Mouse (Mus musculus): ENCODE measurements around the gene Zfp628. TPM values are rescaled to one million over a fixed set of nuclear protein-coding genes. Genes with fewer than 3 reads are reported as not detected.
A peak's percentile ranks its signal among the peaks of the same experiment; 100 is the strongest.

The Zfp628 gene
- polyA plus RNA-seq, 1 experiment from 2014 or later, result 4.0 TPM

DNA sequence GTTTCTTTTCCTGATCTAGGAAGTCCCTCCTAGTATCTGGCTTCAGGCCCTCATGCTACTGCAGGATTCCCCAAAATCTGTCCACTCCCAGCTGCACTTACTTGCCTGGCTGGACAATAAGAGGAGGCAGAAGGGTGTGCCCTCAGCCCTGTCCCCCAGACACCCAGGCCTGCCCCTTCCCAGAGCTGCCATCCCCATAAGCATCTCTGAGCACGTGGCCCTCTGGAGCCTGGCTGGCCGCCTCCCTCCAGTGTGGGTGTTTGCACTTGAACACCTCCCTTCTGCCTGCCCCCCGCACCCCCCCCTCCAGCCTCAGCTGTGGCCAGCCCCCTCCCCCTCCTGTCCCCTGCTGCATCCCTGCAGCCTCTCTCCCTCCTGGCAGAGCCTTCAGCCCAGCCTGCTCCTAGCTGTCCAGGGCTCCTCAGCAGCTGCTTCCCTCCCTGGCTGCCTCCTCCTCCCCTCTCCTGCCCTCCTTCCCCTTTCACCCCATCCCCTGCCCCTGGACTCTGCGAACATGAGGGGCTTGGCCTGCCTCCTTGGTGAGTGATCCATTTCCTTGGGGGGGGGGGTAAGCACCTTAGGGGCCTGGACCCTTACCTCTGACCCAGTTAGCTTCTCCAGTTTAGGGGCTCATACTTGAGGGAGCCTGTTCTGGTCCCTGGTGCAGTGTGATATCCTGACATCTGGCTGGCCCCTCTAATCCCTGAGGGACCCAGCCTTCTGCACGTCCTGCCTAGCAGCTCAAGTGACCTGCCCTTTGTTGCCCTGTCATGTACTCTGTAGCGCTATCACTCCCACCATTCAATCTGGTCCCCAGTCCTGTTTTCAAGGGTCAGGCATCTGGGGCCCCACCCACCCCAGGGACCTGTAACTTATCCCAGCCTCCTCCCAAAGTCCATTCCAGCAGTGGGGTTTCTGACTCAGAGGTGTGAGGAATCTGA lies 10.7 kb downstream of the Zfp628 start, which contains the start of gene Ssc5d:
TSS of gene Ssc5d (plus strand) at position 345 of the 941 bp plus-strand sequence.
- Histone ChIP-seq H3K9ac (ENCODE audit: low read length) (peak within 1 kb of the TSS; percentile 22; the same call in 1 of the 2 replicates), H3K4me1 (replicated peaks; ENCODE audit: control insufficient read depth, insufficient read depth, low read length) (peaks cover 53% of the 10 kb centered on the region), H3K4me2 (ENCODE audit: low read length) (peak within 1 kb of the TSS; percentile 72), H3K4me3 (ENCODE audit: low read depth, low read length) (no peak within 1 kb of the TSS), H3K9me3 (ENCODE audit: control insufficient read depth, low read length) (no peaks in the 10 kb centered on the region), H3K36me3 (ENCODE audit: control insufficient read depth, insufficient read depth, low read length) (peaks cover 4% of the 10 kb centered on the region), H3K27me3 (replicated peaks; ENCODE audit: control insufficient read depth, insufficient read depth, low read length) (no peaks in the 10 kb centered on the region), H3K27ac (ENCODE audit: low read depth) (peak within 1 kb of the TSS; percentile 95)
- peak; percentile 69 for DNase-seq (ENCODE audit: low spot score)
- peak; percentile 25 for ATAC-seq (replicated peaks; ENCODE audit: low FRiP score, low TSS enrichment, low read depth)
- WGBS, result 13% methylated on average over 6 of the region's 6 CpGs

DNA sequence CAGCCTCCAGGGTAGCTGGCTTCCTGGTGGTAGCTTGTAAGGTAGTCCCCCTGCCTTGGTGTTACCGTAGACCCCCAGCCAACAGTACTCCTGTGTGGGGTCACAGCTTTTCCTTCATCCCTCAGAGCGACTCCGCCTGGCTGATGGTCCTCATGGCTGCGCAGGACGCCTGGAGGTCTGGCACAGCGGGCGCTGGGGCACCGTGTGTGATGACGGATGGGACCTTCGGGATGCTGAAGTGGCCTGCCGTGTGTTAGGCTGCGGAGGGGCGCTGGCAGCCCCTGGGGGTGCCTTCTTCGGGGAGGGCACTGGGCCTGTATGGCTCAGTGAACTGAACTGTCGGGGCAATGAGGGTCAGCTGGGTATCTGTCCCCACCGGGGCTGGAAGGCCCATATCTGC lies 11.8 kb downstream of the Zfp628 start:
- ATAC-seq (replicated peaks; ENCODE audit: low FRiP score, low TSS enrichment, low read depth), result no peak
- Histone ChIP-seq H3K27me3 (replicated peaks; ENCODE audit: control insufficient read depth, insufficient read depth, low read length) (no peaks in the 10 kb centered on the region), H3K4me1 (replicated peaks; ENCODE audit: control insufficient read depth, insufficient read depth, low read length) (peaks cover 50% of the 10 kb centered on the region), H3K4me2 (ENCODE audit: low read length) (no peak overlapping the region), H3K36me3 (ENCODE audit: control insufficient read depth, insufficient read depth, low read length) (no peaks in the 10 kb centered on the region), H3K9ac (ENCODE audit: low read length) (no peak overlapping the region), H3K27ac (ENCODE audit: low read depth) (peak overlapping the region; percentile 95; the same call in 1 of the 2 replicates), H3K4me3 (ENCODE audit: low read depth, low read length) (no peak overlapping the region), H3K9me3 (ENCODE audit: control insufficient read depth, low read length) (no peaks in the 10 kb centered on the region)
- 70% methylated on average over 16 of the region's 16 CpGs for WGBS
- DNase-seq (ENCODE audit: low spot score), result no peak

DNA sequence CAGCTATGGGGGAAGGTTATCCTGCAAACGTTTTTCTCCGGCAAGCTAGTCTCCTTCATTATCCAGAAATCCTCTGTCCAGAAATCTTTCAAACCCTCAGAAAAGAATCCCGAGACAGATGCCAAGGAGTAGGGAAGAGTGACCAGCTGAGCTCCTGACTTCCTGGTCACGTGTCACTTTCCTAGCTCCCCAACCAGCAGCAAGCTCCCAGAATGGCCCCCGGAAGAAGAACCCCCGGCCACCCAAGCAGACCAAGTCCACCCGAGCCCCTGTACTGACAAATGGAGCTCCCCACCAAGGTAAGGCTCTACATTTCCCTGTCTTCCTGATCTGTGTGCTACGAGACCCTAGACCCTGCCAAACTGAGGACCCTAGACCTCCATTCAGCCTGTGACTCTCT lies 12.7 kb downstream of the Zfp628 start:
- peak overlapping the region; percentile 7; the same call in 1 of the 2 replicates for H3K9ac ChIP-seq (ENCODE audit: low read length)
- ATAC-seq (replicated peaks; ENCODE audit: low FRiP score, low TSS enrichment, low read depth) (no peak), DNase-seq (ENCODE audit: low spot score) (no peak)
- no peaks in the 10 kb centered on the region for H3K36me3 ChIP-seq (ENCODE audit: control insufficient read depth, insufficient read depth, low read length)
- WGBS, result 45% methylated on average over 8 of the region's 8 CpGs
- H3K4me3 ChIP-seq (ENCODE audit: low read depth, low read length), result no peak overlapping the region
- H3K27ac ChIP-seq (ENCODE audit: low read depth), result no peak overlapping the region; the same call in 1 of the 2 replicates
- H3K9me3 ChIP-seq (ENCODE audit: control insufficient read depth, low read length), result no peaks in the 10 kb centered on the region
- H3K4me1 ChIP-seq (replicated peaks; ENCODE audit: control insufficient read depth, insufficient read depth, low read length), result peaks cover 46% of the 10 kb centered on the region
- no peak overlapping the region for H3K4me2 ChIP-seq (ENCODE audit: low read length)
- H3K27me3 ChIP-seq (replicated peaks; ENCODE audit: control insufficient read depth, insufficient read depth, low read length), result no peaks in the 10 kb centered on the region

DNA sequence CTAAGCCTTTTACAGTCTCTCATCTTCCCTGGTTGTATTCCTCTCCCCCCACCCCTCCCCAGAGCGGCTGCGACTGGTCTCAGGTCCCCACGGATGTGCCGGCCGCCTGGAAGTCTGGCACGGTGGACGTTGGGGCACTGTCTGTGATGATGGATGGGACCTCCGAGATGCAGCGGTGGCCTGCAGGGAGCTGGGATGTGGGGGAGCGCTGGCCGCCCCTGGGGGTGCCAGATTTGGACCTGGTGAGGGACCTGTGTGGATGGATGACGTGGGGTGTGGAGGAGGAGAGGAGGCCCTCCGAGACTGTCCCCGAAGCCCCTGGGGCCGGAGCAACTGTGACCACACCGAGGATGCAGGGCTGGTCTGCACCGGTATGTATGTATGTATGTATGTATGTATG lies 13.3 kb downstream of the Zfp628 start:
- 54% methylated on average over 17 of the region's 17 CpGs for WGBS
- no peak overlapping the region; the same call in 1 of the 2 replicates for H3K4me2 ChIP-seq (ENCODE audit: low read length)
- peaks cover 40% of the 10 kb centered on the region for H3K4me1 ChIP-seq (replicated peaks; ENCODE audit: control insufficient read depth, insufficient read depth, low read length)
- H3K27me3 ChIP-seq (replicated peaks; ENCODE audit: control insufficient read depth, insufficient read depth, low read length), result no peaks in the 10 kb centered on the region
- no peaks in the 10 kb centered on the region for H3K9me3 ChIP-seq (ENCODE audit: control insufficient read depth, low read length)
- DNase-seq (ENCODE audit: low spot score) (no peak), ATAC-seq (replicated peaks; ENCODE audit: low FRiP score, low TSS enrichment, low read depth) (no peak)
- no peak overlapping the region; the same call in 1 of the 2 replicates for H3K27ac ChIP-seq (ENCODE audit: low read depth)
- H3K4me3 ChIP-seq (ENCODE audit: low read depth, low read length), result no peak overlapping the region
- no peaks in the 10 kb centered on the region for H3K36me3 ChIP-seq (ENCODE audit: control insufficient read depth, insufficient read depth, low read length)
- no peak overlapping the region for H3K9ac ChIP-seq (ENCODE audit: low read length)

DNA sequence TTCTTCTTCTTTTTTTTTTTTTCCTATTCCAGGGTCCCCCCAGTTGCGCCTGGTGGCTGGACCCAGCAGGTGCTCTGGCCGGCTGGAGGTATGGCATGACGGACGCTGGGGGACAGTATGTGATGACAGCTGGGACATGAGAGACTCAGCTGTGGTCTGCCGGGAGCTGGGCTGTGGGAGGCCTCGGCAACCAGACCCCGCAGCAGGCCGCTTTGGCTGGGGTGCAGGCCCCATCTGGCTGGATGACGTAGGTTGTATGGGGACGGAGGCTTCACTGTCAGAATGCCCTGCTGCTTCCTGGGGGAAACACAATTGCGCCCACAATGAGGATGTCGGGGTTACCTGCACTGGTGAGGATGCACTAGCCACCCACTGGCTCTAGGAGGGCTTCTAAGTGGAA lies 18.1 kb downstream of the Zfp628 start:
- Histone ChIP-seq H3K36me3 (ENCODE audit: control insufficient read depth, insufficient read depth, low read length) (no peaks in the 10 kb centered on the region), H3K27ac (ENCODE audit: low read depth) (no peak overlapping the region), H3K27me3 (replicated peaks; ENCODE audit: control insufficient read depth, insufficient read depth, low read length) (no peaks in the 10 kb centered on the region), H3K9me3 (ENCODE audit: control insufficient read depth, low read length) (0 out of 2 replicates have a peak, but pooled peaks cover 4% of the 10 kb centered on the region), H3K9ac (ENCODE audit: low read length) (no peak overlapping the region), H3K4me1 (replicated peaks; ENCODE audit: control insufficient read depth, insufficient read depth, low read length) (no peaks in the 10 kb centered on the region), H3K4me2 (ENCODE audit: low read length) (no peak overlapping the region), H3K4me3 (ENCODE audit: low read depth, low read length) (no peak overlapping the region)
- DNase-seq (ENCODE audit: low spot score), result no peak
- 77% methylated on average over 12 of the region's 12 CpGs for WGBS
- no peak for ATAC-seq (replicated peaks; ENCODE audit: low FRiP score, low TSS enrichment, low read depth)

DNA sequence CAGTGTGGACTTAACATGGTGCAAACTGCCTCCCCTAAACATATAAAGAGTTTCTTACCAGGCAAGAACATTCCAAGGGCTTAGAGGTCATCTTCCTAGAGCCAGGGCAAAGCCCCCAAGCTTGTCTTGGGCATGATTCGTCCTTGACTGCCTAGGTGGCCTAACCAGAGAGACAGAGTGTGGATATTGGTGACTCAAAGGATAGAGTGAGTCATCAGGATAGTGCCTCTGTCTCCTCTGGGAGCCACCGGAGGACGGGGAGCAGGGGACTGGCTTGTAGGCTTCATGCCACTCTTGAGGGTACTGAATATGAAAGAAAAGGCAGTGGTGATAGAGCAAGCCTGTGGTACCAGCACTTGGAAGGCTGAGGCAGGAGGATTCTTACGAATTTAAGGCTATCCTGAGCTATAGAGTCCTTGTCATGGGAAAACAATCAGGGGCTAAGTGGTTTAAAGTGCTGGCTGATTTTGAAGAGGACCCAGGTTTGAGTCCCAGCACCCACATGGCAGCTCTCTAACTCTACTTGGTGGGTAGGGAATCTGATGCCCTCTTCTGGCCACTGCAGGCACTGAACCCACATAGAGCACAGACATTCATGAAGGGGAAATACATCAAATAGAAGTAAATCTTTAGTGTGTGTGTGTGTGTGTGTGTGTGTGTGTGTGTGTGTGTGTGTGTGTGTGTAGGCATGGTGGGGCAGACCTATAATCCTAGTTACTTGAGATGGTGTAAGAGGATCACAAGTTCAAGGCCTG lies 19.3 kb downstream of the Zfp628 start:
- Histone ChIP-seq H3K4me3 (ENCODE audit: low read depth, low read length) (no peak overlapping the region), H3K36me3 (ENCODE audit: control insufficient read depth, insufficient read depth, low read length) (no peaks in the 10 kb centered on the region), H3K9ac (ENCODE audit: low read length) (no peak overlapping the region), H3K27me3 (replicated peaks; ENCODE audit: control insufficient read depth, insufficient read depth, low read length) (no peaks in the 10 kb centered on the region), H3K9me3 (ENCODE audit: control insufficient read depth, low read length) (0 out of 2 replicates have a peak, but pooled peaks cover 4% of the 10 kb centered on the region), H3K4me1 (replicated peaks; ENCODE audit: control insufficient read depth, insufficient read depth, low read length) (no peaks in the 10 kb centered on the region), H3K27ac (ENCODE audit: low read depth) (no peak overlapping the region), H3K4me2 (ENCODE audit: low read length) (no peak overlapping the region)
- ATAC-seq (replicated peaks; ENCODE audit: low FRiP score, low TSS enrichment, low read depth), result no peak
- 78% methylated on average over 4 of the region's 4 CpGs for WGBS
- no peak for DNase-seq (ENCODE audit: low spot score)

DNA sequence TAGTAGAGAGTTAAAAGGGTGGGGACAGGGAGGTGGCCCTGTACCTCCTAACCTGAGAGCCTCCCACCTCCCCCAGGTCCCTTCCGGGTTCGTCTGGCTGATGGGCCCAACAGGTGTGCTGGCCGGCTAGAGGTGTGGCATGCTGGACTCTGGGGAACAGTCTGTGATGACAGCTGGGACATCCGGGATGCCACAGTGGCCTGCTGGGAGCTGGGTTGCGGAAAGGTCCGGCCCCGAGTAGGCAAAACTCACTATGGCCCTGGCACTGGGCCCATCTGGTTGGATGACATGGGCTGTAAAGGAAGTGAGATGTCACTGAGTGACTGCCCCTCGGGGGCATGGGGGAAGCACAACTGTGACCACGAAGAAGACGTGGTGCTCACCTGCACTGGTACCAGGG lies 21.8 kb downstream of the Zfp628 start:
- Histone ChIP-seq H3K4me3 (ENCODE audit: low read depth, low read length) (no peak overlapping the region), H3K9me3 (ENCODE audit: control insufficient read depth, low read length) (0 out of 2 replicates have a peak, but pooled peaks cover 4% of the 10 kb centered on the region), H3K36me3 (ENCODE audit: control insufficient read depth, insufficient read depth, low read length) (no peaks in the 10 kb centered on the region), H3K4me2 (ENCODE audit: low read length) (no peak overlapping the region), H3K9ac (ENCODE audit: low read length) (no peak overlapping the region), H3K27ac (ENCODE audit: low read depth) (no peak overlapping the region), H3K27me3 (replicated peaks; ENCODE audit: control insufficient read depth, insufficient read depth, low read length) (no peaks in the 10 kb centered on the region), H3K4me1 (replicated peaks; ENCODE audit: control insufficient read depth, insufficient read depth, low read length) (no peaks in the 10 kb centered on the region)
- DNase-seq (ENCODE audit: low spot score) (no peak), ATAC-seq (replicated peaks; ENCODE audit: low FRiP score, low TSS enrichment, low read depth) (no peak)
- 81% methylated on average over 10 of the region's 10 CpGs for WGBS

DNA sequence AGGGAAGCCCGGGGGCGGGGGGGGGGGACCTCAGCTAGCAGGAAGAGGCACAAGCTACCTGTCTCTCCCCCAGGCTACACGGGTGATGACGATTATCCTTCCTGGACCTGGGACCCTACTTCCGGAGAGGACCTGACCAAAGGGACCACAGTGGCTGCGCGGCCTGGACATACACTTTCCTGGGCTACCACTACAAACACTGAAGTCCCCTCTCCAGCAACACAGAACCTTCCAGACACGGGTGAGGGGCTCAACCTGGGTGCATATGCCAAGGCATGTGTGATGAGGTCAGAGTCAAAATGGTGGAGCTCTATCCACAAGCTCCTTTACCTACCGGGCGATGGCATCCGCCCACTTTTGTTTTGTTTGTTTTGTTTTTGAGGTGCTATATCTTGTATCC lies 22.4 kb downstream of the Zfp628 start:
- Histone ChIP-seq H3K27ac (ENCODE audit: low read depth) (no peak overlapping the region), H3K36me3 (ENCODE audit: control insufficient read depth, insufficient read depth, low read length) (no peaks in the 10 kb centered on the region), H3K9me3 (ENCODE audit: control insufficient read depth, low read length) (0 out of 2 replicates have a peak, but pooled peaks cover 4% of the 10 kb centered on the region), H3K4me1 (replicated peaks; ENCODE audit: control insufficient read depth, insufficient read depth, low read length) (no peaks in the 10 kb centered on the region), H3K4me2 (ENCODE audit: low read length) (no peak overlapping the region), H3K9ac (ENCODE audit: low read length) (no peak overlapping the region), H3K4me3 (ENCODE audit: low read depth, low read length) (no peak overlapping the region), H3K27me3 (replicated peaks; ENCODE audit: control insufficient read depth, insufficient read depth, low read length) (no peaks in the 10 kb centered on the region)
- WGBS, result 81% methylated on average over 10 of the region's 11 CpGs
- DNase-seq (ENCODE audit: low spot score) (no peak), ATAC-seq (replicated peaks; ENCODE audit: low FRiP score, low TSS enrichment, low read depth) (no peak)

Data from intestine, embryonic 14.5 days (tissue).